Mouse (Mus musculus) MEL (cell line): ENCODE results near the gene Ankrd53. TPM values are rescaled to one million over a fixed set of nuclear protein-coding genes. Genes with fewer than 3 reads are reported as not detected.

Experiments used
- DNase-seq: peaks from one replicate; pipeline ENCODE4 v3.0.0; 2011; ENCODE audit warnings: low read depth, low spot score
- H3K27ac ChIP-seq: 2 replicates; pipeline ENCODE4 v1.5.1; 2012; ENCODE audit warnings: low read depth, mild to moderate bottlenecking, control low read depth, low read length, moderate library complexity; ENCODE audit not compliant: control insufficient read depth
- H3K27me3 ChIP-seq, 2 experiments: fragments of 150-350 bp in 1 of 2; sonication (generic) in 1 of 2; 2 replicates each; pipeline ENCODE4 v1.6.1; 2012; ENCODE audit warnings: low read length in 2 of 2, mild to moderate bottlenecking in 2 of 2, improper control_type of control experiment in 1 of 2, moderate library complexity in 1 of 2; ENCODE audit not compliant: insufficient read depth in 2 of 2, control insufficient read depth in 1 of 2
- H3K36me3 ChIP-seq, 2 experiments: 2 replicates each; pipeline ENCODE4 v1.6.1; 2012 to 2014; ENCODE audit warnings: low read length in 2 of 2, improper control_type of control experiment in 1 of 2, inconsistent platforms in 1 of 2, mild to moderate bottlenecking in 1 of 2; ENCODE audit not compliant: insufficient read depth in 2 of 2, control insufficient read depth in 1 of 2
- H3K4me1 ChIP-seq, 2 experiments: fragments of 150-350 bp in 1 of 2; sonication (generic) in 1 of 2; 2 replicates each; pipeline ENCODE4 v1.6.1; 2012; ENCODE audit warnings: low read length in 2 of 2, improper control_type of control experiment in 1 of 2, mild to moderate bottlenecking in 1 of 2; ENCODE audit not compliant: insufficient read depth in 2 of 2, control insufficient read depth in 1 of 2
- H3K4me3 ChIP-seq, 2 experiments: fragments of 150-350 bp in 1 of 2; sonication (generic) in 1 of 2; 2 replicates each; pipeline ENCODE4 v1.5.1; 2012; ENCODE audit warnings: low read depth in 2 of 2, low read length in 2 of 2, mild to moderate bottlenecking in 2 of 2, moderate library complexity in 2 of 2, control low read depth in 1 of 2, improper control_type of control experiment in 1 of 2; ENCODE audit not compliant: control insufficient read depth in 1 of 2, insufficient read depth in 1 of 2
- H3K79me2 ChIP-seq: 2 replicates; pipeline ENCODE4 v1.6.1; 2012; ENCODE audit warnings: mild to moderate bottlenecking, low read length, moderate library complexity; ENCODE audit not compliant: control insufficient read depth, poor library complexity, insufficient read depth
- H3K9ac ChIP-seq: 2 replicates; pipeline ENCODE4 v1.6.1; 2012; ENCODE audit warnings: low read depth, mild to moderate bottlenecking, control low read depth, low read length, moderate library complexity; ENCODE audit not compliant: control insufficient read depth, poor library complexity, severe bottlenecking
- H3K9me3 ChIP-seq: fragments of 150-350 bp; sonication (generic); replicated peaks from 2 replicates; pipeline ENCODE4 v1.6.1; 2012; ENCODE audit warnings: mild to moderate bottlenecking, low read length, improper control_type of control experiment, moderate library complexity; ENCODE audit not compliant: insufficient read depth
- BHLHE40 ChIP-seq: IDR thresholded peaks from 2 replicates; pipeline ENCODE4 v1.6.1; 2012; ENCODE audit warnings: low read depth, mild to moderate bottlenecking, inconsistent platforms, low read length, improper control_type of control experiment, borderline replicate concordance
- CHD1 ChIP-seq: IDR thresholded peaks from 2 replicates; pipeline ENCODE4 v1.6.1; 2012; ENCODE audit warnings: low read depth, mild to moderate bottlenecking, inconsistent platforms, low read length, improper control_type of control experiment
- CHD2 ChIP-seq: IDR thresholded peaks from 2 replicates; pipeline ENCODE4 v1.6.1; 2011; ENCODE audit warnings: low read length, improper control_type of control experiment
- CTCF ChIP-seq, 3 experiments: IDR thresholded peaks in 2 of 3; conservative IDR thresholded peaks in 1 of 3; 2 replicates each; pipeline ENCODE4 v1.5.1; 2011 to 2012; ENCODE audit warnings: low read length in 3 of 3, low read depth in 2 of 3, mild to moderate bottlenecking in 2 of 3, improper control_type of control experiment in 1 of 3, inconsistent platforms in 1 of 3, mixed read lengths in 1 of 3, moderate library complexity in 1 of 3; ENCODE audit not compliant: control insufficient read depth in 1 of 3, insufficient read depth in 1 of 3, poor library complexity in 1 of 3, severe bottlenecking in 1 of 3
- E2F4 ChIP-seq: IDR thresholded peaks from 2 replicates; pipeline ENCODE4 v1.6.1; 2011; ENCODE audit warnings: low read depth, low read length, improper control_type of control experiment, borderline replicate concordance
- GABPA ChIP-seq: IDR thresholded peaks from 2 replicates; pipeline ENCODE4 v1.6.1; 2012; ENCODE audit warnings: low read depth, mild to moderate bottlenecking, inconsistent platforms, low read length, improper control_type of control experiment, moderate library complexity
- GATA1 ChIP-seq: IDR thresholded peaks from 2 replicates; pipeline ENCODE4 v1.6.1; 2011; ENCODE audit warnings: low read depth, low read length, improper control_type of control experiment
- MAFK ChIP-seq: IDR thresholded peaks from 2 replicates; pipeline ENCODE4 v1.6.1; 2011; ENCODE audit warnings: low read depth, mild to moderate bottlenecking, low read length, improper control_type of control experiment, borderline replicate concordance
- MEF2A ChIP-seq: IDR thresholded peaks from 2 replicates; pipeline ENCODE4 v1.6.1; 2014; ENCODE audit warnings: low read depth, mild to moderate bottlenecking, inconsistent platforms, low read length, improper control_type of control experiment; ENCODE audit not compliant: poor library complexity, insufficient replicate concordance, severe bottlenecking; ENCODE audit errors: extremely low read depth
- MYB ChIP-seq: IDR thresholded peaks from 2 replicates; pipeline ENCODE4 v1.6.1; 2011; ENCODE audit warnings: mild to moderate bottlenecking, low read depth, low read length, improper control_type of control experiment
- POLR2AphosphoS5 ChIP-seq: IDR thresholded peaks from 2 replicates; pipeline ENCODE4 v1.6.1; 2012; ENCODE audit warnings: low read depth, borderline replicate concordance, mild to moderate bottlenecking, inconsistent platforms, low read length, moderate library complexity, mixed read lengths
- RCOR1 ChIP-seq: IDR thresholded peaks from 2 replicates; pipeline ENCODE4 v1.6.1; 2012; ENCODE audit warnings: low read depth, mild to moderate bottlenecking, inconsistent platforms, low read length, improper control_type of control experiment
- SIN3A ChIP-seq: IDR thresholded peaks from 2 replicates; pipeline ENCODE4 v1.6.1; 2012; ENCODE audit warnings: low read length, improper control_type of control experiment, inconsistent platforms
- SMC3 ChIP-seq: IDR thresholded peaks from 2 replicates; pipeline ENCODE4 v1.6.1; 2011; ENCODE audit warnings: low read depth, low read length, improper control_type of control experiment
- TBP ChIP-seq: IDR thresholded peaks from 2 replicates; pipeline ENCODE4 v1.8.0; 2011; ENCODE audit warnings: low read depth, low read length, improper control_type of control experiment
- UBTF ChIP-seq: IDR thresholded peaks from 2 replicates; pipeline ENCODE4 v1.6.1; 2012; ENCODE audit warnings: low read depth, mild to moderate bottlenecking, inconsistent platforms, low read length, improper control_type of control experiment, moderate library complexity, borderline replicate concordance; ENCODE audit not compliant: insufficient read depth
- USF1 ChIP-seq: IDR thresholded peaks from 2 replicates; pipeline ENCODE4 v1.6.1; 2014; ENCODE audit warnings: low read depth, mild to moderate bottlenecking, inconsistent platforms, low read length, improper control_type of control experiment, moderate library complexity
- ZC3H11A ChIP-seq: IDR thresholded peaks from 2 replicates; pipeline ENCODE4 v1.6.1; 2012; ENCODE audit warnings: low read depth, mild to moderate bottlenecking, inconsistent platforms, low read length, improper control_type of control experiment
- polyA plus RNA-seq, 2 experiments: library from polyadenylated mRNA; stranded (reverse) in 1 of 2; unstranded in 1 of 2; fragments of >175 nt in 1 of 2; fragments of >200 nt in 1 of 2; gene quantifications; 2 replicates each; pipeline versions ENCODE4 v1.2.1 to v1.2.4; 2012; ENCODE audit warnings: low replicate concordance in 2 of 2, low read depth in 1 of 2; ENCODE audit not compliant: insufficient read length in 2 of 2, insufficient read depth in 1 of 2, missing spikeins in 1 of 2
- total RNA-seq: library from RNA; depleted of rRNA; stranded (reverse); fragments of 300-350 nt; gene quantifications from 2 replicates; pipeline ENCODE4 v1.2.3, GENCODE M21; 2012

Ankrd53 gene
- total and polyA plus RNA-seq, 3 experiments, result 0.67 TPM; not detected in 2

DNA sequence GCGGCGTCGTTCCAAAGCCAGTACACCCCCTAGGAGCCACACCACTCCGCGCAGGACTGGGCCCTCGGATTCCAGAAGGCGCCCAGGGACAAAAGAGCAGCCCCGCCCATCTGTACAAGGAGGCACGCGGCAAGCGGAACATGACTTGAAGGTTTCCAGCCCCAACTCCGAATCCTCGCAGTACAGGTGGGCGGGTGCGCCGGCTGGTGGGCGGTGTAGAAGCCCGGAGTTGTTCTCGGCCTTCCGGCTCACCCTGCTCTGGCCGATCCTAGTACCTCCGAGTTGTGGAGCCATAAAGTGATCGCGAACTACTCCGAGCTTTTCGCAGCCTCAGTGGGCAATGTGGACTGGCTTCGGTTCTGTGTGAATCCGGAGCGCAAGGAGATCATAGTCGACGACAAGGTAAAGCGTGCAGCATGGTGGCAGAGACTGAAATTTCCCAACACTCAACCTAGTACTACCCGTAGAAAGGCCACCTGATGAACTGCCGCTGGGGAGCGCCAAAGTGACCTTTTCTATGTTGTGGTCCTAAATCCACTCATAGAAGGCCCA is 512 bp downstream of the Ankrd53 start:
- H3K27me3 ChIP-seq, result no peaks in the 10 kb centered on the region
- H3K36me3 ChIP-seq, result no peaks in the 10 kb centered on the region
- DNase-seq, result no peak
- TF ChIP-seq GABPA (no peak), CHD2 (no peak), USF1 (no peak), CHD1 (no peak), BHLHE40 (no peak), POLR2AphosphoS5 (no peak), RCOR1 (no peak), CTCF (IDR thresholded peaks at IDR 0.05 in 2 of 3, conservative IDR thresholded peaks at IDR 0.05 in 1 of 3; ENCODE audit: control insufficient read depth in 1 of 3, insufficient read depth in 1 of 3, low read depth in 2 of 3, low read length in 3 of 3, poor library complexity in 1 of 3, severe bottlenecking in 1 of 3) (no peak), SMC3 (no peak), SIN3A (no peak), MEF2A (no peak), UBTF (no peak)
- H3K79me2 ChIP-seq, result no peaks in the 10 kb centered on the region
- no peak overlapping the region for H3K4me3 ChIP-seq
- H3K9ac ChIP-seq, result no peak overlapping the region
- H3K9me3 ChIP-seq, result no peaks in the 10 kb centered on the region
- H3K4me1 ChIP-seq, result no peaks in the 10 kb centered on the region
- H3K27ac ChIP-seq, result no peak overlapping the region

- H3K9me3 ChIP-seq, result no peaks in the 10 kb centered on the region
- H3K9ac ChIP-seq, result no peak overlapping the region
- H3K27me3 ChIP-seq, result no peaks in the 10 kb centered on the region
- H3K4me1 ChIP-seq, result no peaks in the 10 kb centered on the region
- DNase-seq, result no peak
- H3K27ac ChIP-seq, result no peak overlapping the region
- no peaks in the 10 kb centered on the region for H3K79me2 ChIP-seq
- H3K36me3 ChIP-seq, result 0 out of 4 replicates have a peak, but pooled peaks cover 0 to 2% of the 10 kb centered on the region in 2 experiments
- H3K4me3 ChIP-seq, result no peak overlapping the region
- TF ChIP-seq TBP, result no peak
- no peak for TF ChIP-seq ZC3H11A
- TF ChIP-seq MYB, result no peak
- no peak for TF ChIP-seq RCOR1
- TF ChIP-seq E2F4, result no peak
- TF ChIP-seq MAFK, result no peak
- TF ChIP-seq CHD1, result no peak
- no peak for TF ChIP-seq UBTF
- no peak for TF ChIP-seq GATA1
These were observed 4.5 kb downstream of the Ankrd53 start for GRCm38 (mm10) chr6:83766982-83767381.
